Comparison of ENCODE assay signal across 29 mouse cellular contexts in the genomic region with DNA sequence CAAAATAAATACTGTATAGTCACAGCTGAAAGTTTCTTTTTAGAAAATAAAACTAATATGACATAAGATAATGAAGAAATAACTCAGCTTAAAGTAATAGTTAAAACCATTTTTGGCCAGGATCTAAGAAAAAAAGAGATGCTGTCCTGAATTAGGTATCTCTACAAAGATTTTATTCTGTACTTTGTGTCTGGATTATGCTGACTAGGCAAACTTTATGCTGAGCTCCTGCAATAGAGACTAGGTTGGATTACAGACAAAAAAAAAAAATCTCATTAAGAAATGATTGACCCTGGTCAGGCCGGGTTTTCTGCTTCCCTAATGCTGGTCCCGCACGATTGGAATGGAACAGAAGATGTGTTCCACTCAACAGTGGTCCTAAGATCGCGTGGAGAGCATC.
"Had no signal": no experiment of that assay in that cellular context is flagged by ENCODE, and none has a peak within 500 bp of the region (broad histone marks: within the 10 kb centered on the region; RNA-seq: fewer than 3 reads in every experiment).

No protein-coding gene starts in this region.

- H3K9me3 ChIP-seq: limb, embryonic 10.5 days; limb, embryonic 12.5 days; limb, embryonic 13.5 days; limb, embryonic 15.5 days; liver, embryonic 12.5 days; liver, embryonic 13.5 days; liver, embryonic 15.5 days; lung, embryonic 15.5 days; megakaryocyte, embryonic 14.5 days; midbrain, embryonic 10.5 days; midbrain, embryonic 12.5 days; midbrain, embryonic 13.5 days; midbrain, embryonic 15.5 days; neural tube, embryonic 12.5 days had no signal

- H3K36me3 ChIP-seq: limb, embryonic 10.5 days; limb, embryonic 12.5 days; limb, embryonic 13.5 days; limb, embryonic 15.5 days; liver, embryonic 12.5 days; liver, embryonic 13.5 days; liver, embryonic 15.5 days; lung, embryonic 15.5 days; midbrain, embryonic 10.5 days; midbrain, embryonic 12.5 days; midbrain, embryonic 13.5 days; midbrain, embryonic 15.5 days; neural tube, embryonic 12.5 days had no signal

- H3K27me3 ChIP-seq: limb, embryonic 12.5 days; limb, embryonic 13.5 days; limb, embryonic 15.5 days; liver, embryonic 12.5 days; liver, embryonic 13.5 days; liver, embryonic 15.5 days; lung, embryonic 15.5 days; megakaryocyte, embryonic 14.5 days; midbrain, embryonic 12.5 days; midbrain, embryonic 13.5 days; midbrain, embryonic 15.5 days; neural tube, embryonic 12.5 days had no signal

- DNase-seq: left cerebral cortex, postnatal 4 days; liver; liver, embryonic 13.5 days; liver, postnatal 0 days; lung, adult 18-20 months; lung, embryonic 14.5 days; lung, postnatal 10 days; lung, postnatal 14 days; lung, postnatal 36 days; lung, postnatal 4 days; midbrain, embryonic 14.5 days had no signal

- H3K27ac ChIP-seq: limb, embryonic 10.5 days; limb, embryonic 12.5 days; limb, embryonic 13.5 days; limb, embryonic 15.5 days; liver, embryonic 12.5 days; liver, embryonic 13.5 days; liver, embryonic 14.5 days; liver, embryonic 15.5 days; lung, embryonic 15.5 days; macrophage; midbrain, embryonic 10.5 days; midbrain, embryonic 12.5 days; midbrain, embryonic 13.5 days; midbrain, embryonic 15.5 days; neural tube, embryonic 12.5 days had no signal

- H3K4me2 ChIP-seq: limb, embryonic 12.5 days; limb, embryonic 13.5 days; limb, embryonic 15.5 days; liver, embryonic 11.5 days; liver, embryonic 12.5 days; liver, embryonic 13.5 days; liver, embryonic 15.5 days; lung, embryonic 14.5 days; lung, embryonic 15.5 days; midbrain, embryonic 11.5 days; midbrain, embryonic 12.5 days; midbrain, embryonic 13.5 days; midbrain, embryonic 15.5 days; neural tube, embryonic 12.5 days had no signal

- H3K4me1 ChIP-seq: limb, embryonic 10.5 days; limb, embryonic 12.5 days; limb, embryonic 13.5 days; limb, embryonic 15.5 days; liver, embryonic 12.5 days; liver, embryonic 13.5 days; liver, embryonic 15.5 days; lung, embryonic 15.5 days; megakaryocyte, embryonic 14.5 days; midbrain, embryonic 10.5 days; midbrain, embryonic 12.5 days; midbrain, embryonic 13.5 days; midbrain, embryonic 15.5 days; neural tube, embryonic 12.5 days had no signal

- H3K9ac ChIP-seq: limb, embryonic 12.5 days; limb, embryonic 13.5 days; limb, embryonic 15.5 days; liver, embryonic 12.5 days; liver, embryonic 13.5 days; liver, embryonic 14.5 days; liver, embryonic 15.5 days; liver, postnatal 0 days; lung, embryonic 14.5 days; lung, embryonic 15.5 days; midbrain, embryonic 12.5 days; midbrain, embryonic 13.5 days; midbrain, embryonic 15.5 days; neural tube, embryonic 12.5 days had no signal

- H3K4me3 ChIP-seq: limb, embryonic 10.5 days; limb, embryonic 12.5 days; limb, embryonic 13.5 days; limb, embryonic 15.5 days; liver, embryonic 12.5 days; liver, embryonic 13.5 days; liver, embryonic 15.5 days; lung, embryonic 15.5 days; megakaryocyte, embryonic 14.5 days; midbrain, embryonic 10.5 days; midbrain, embryonic 12.5 days; midbrain, embryonic 13.5 days; midbrain, embryonic 15.5 days; myocyte; neural tube, embryonic 12.5 days had no signal
